Mouse (Mus musculus): ENCODE data around the gene Adipor2.

DNA sequence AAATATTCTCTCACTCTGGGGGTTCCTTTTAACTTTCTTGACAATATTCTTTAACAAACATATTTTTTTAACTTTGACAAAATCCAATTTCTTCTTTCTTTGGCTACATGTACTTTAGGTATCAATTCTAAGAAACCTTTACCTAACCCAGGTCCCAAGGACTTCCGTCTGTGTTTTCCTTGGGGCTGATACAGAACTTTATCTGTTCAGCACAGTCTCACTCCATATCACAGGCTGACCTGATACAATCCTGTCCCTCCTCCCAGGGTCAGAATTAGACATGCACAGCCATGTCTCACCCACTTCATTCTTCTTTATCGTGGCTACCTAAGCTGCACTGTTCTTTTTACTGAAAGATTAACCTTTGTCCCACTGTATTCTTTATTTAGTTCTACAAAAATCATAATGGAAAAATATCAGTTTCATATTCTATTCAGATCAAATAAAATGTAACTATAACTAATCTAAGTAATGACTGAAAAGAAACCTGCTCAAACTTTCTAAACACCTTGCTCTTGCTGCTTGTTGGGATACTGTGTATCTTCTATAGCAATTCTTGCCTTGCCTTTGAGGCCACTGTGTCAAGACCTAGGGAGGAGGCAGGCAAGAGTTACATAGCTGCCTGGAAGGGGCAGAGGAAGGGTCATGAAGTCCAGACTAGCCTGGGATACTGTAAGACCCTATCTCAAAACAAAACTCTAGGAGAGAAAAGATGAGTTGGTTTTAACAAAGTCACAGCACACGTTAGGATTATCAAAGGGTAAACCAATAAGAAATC lies 56.4 kb downstream of the Adipor2 start:
- TF ChIP-seq CTCF (IDR thresholded peaks at IDR 0.05; ENCODE audit: borderline replicate concordance, insufficient read depth, low read depth, low read length) = no peak
- no peak for TF ChIP-seq POLR2A (IDR thresholded peaks at IDR 0.05; ENCODE audit: borderline replicate concordance, insufficient read depth, low read length)
